Mouse (Mus musculus) liver, adult 2 months (tissue): ENCODE data around the gene Slc30a3. TPM values are rescaled to one million over a fixed set of nuclear protein-coding genes. Genes with fewer than 3 reads are reported as not detected.

Experiments
- DNase-seq: peaks from one replicate; pipeline ENCODE4 v3.0.0-alpha.2; 2011; ENCODE audit warnings: low read depth, low spot score; ENCODE audit errors: extremely low read depth
- H3K27ac ChIP-seq: fragments of 200-500 bp; replicated peaks from 2 replicates; pipeline ENCODE4 v1.5.1; 2012; ENCODE audit warnings: low read depth, mild to moderate bottlenecking, control low read depth, inconsistent platforms, low read length; ENCODE audit not compliant: insufficient read depth
- H3K27me3 ChIP-seq: fragments of 200-500 bp; 2 replicates; pipeline ENCODE4 v1.6.1; 2012; ENCODE audit warnings: mild to moderate bottlenecking, moderate library complexity, low read length, inconsistent platforms; ENCODE audit not compliant: control insufficient read depth, insufficient read depth
- H3K36me3 ChIP-seq: fragments of 200-500 bp; 2 replicates; pipeline ENCODE4 v1.6.1; 2012; ENCODE audit warnings: low read length, inconsistent platforms; ENCODE audit not compliant: control insufficient read depth, insufficient read depth
- H3K4me1 ChIP-seq: fragments of 200-500 bp; 2 replicates; pipeline ENCODE4 v1.6.1; 2011; ENCODE audit warnings: low read length; ENCODE audit not compliant: control insufficient read depth, insufficient read depth
- H3K4me3 ChIP-seq: fragments of 200-500 bp; 2 replicates; pipeline ENCODE4 v1.5.1; 2011; ENCODE audit warnings: low read depth, mild to moderate bottlenecking, control low read depth, low read length, moderate library complexity; ENCODE audit not compliant: insufficient read depth
- H3K79me2 ChIP-seq: fragments of 200-500 bp; 2 replicates; pipeline ENCODE4 v1.6.1; 2012; ENCODE audit warnings: inconsistent platforms, mild to moderate bottlenecking, low read length, moderate library complexity; ENCODE audit not compliant: control insufficient read depth, insufficient read depth
- H3K9ac ChIP-seq: fragments of 200-500 bp; 2 replicates; pipeline ENCODE4 v1.6.1; 2012; ENCODE audit warnings: low read depth, mild to moderate bottlenecking, control low read depth, inconsistent platforms, low read length
- CTCF ChIP-seq: fragments of 200-500 bp; IDR thresholded peaks from 2 replicates; pipeline ENCODE4 v1.5.1; 2011; ENCODE audit warnings: low read depth, low read length, control low read depth
- POLR2A ChIP-seq: fragments of 200-500 bp; IDR thresholded peaks from 2 replicates; pipeline ENCODE4 v1.6.1; 2011; ENCODE audit warnings: low read length, control low read depth; ENCODE audit not compliant: insufficient read depth; ENCODE audit errors: extremely low read depth
- WGBS: fragments of 180-500 bp; shearing (Covaris S2); methylation state at CpG from one replicate; pipeline ENCODE4 v1.1.7; 2018; 5-methylcytosine and 5-hydroxymethylcytosine counted together
- polyA plus RNA-seq: library from polyadenylated mRNA; depleted of rRNA; stranded (reverse); fragments of >200 nt; gene quantifications from 2 replicates; pipeline ENCODE4 v1.2.3, GENCODE M21; 2012
- total RNA-seq: library from RNA; depleted of rRNA; stranded (reverse); fragments of >200 nt; gene quantifications from 2 replicates; pipeline ENCODE4 v1.2.3, GENCODE M21; 2014

Slc30a3 gene
- total and polyA plus RNA-seq, 2 experiments = 0.37 to 0.97 TPM

GRCm38 (mm10) chr5:31094799-31095691 is 13.0 kb downstream of the Slc30a3 start:
- no peak overlapping the region for H3K9ac ChIP-seq
- H3K27me3 ChIP-seq = peaks cover 11% of the 10 kb centered on the region
- no peak for DNase-seq
- peak overlapping the region; percentile 28; the same call in 1 of the 2 replicates for H3K4me3 ChIP-seq
- no peaks in the 10 kb centered on the region for H3K79me2 ChIP-seq
- no peaks in the 10 kb centered on the region for H3K36me3 ChIP-seq
- WGBS = 1% methylated on average over 59 of the region's 59 CpGs
- H3K27ac ChIP-seq = no peak overlapping the region
- H3K4me1 ChIP-seq = peaks cover 10% of the 10 kb centered on the region
- TF ChIP-seq CTCF (no peak), POLR2A (no peak)

- no peak overlapping the region for H3K9ac ChIP-seq
- WGBS = 2% methylated on average over 29 of the region's 29 CpGs
- peaks cover 10% of the 10 kb centered on the region for H3K4me1 ChIP-seq
- no peaks in the 10 kb centered on the region for H3K79me2 ChIP-seq
- no peak for TF ChIP-seq CTCF
- no peak for TF ChIP-seq POLR2A
- H3K27ac ChIP-seq = no peak overlapping the region
- DNase-seq = no peak
- no peaks in the 10 kb centered on the region for H3K36me3 ChIP-seq
- no peak overlapping the region for H3K4me3 ChIP-seq
- peaks cover 11% of the 10 kb centered on the region for H3K27me3 ChIP-seq
These were observed 13.8 kb downstream of the Slc30a3 start for GRCm38 (mm10) chr5:31094100-31094798.

GRCm38 (mm10) chr5:31093151-31094041 is 14.6 kb downstream of the Slc30a3 start:
- WGBS = 2% methylated on average over 53 of the region's 54 CpGs
- peak; percentile 70 for DNase-seq
- TF ChIP-seq CTCF = no peak
- no peak for TF ChIP-seq POLR2A
- H3K27me3 ChIP-seq = peaks cover 11% of the 10 kb centered on the region
- peak overlapping the region; percentile 56; the same call in 1 of the 2 replicates for H3K9ac ChIP-seq
- no peaks in the 10 kb centered on the region for H3K36me3 ChIP-seq
- H3K4me1 ChIP-seq = peaks cover 10% of the 10 kb centered on the region
- peak overlapping the region; percentile 59 for H3K4me3 ChIP-seq
- peak overlapping the region; percentile 45; the same call in 1 of the 2 replicates for H3K27ac ChIP-seq
- H3K79me2 ChIP-seq = no peaks in the 10 kb centered on the region

GRCm38 (mm10) chr5:31092231-31092975 is 15.6 kb downstream of the Slc30a3 start:
- Histone ChIP-seq H3K79me2 (no peaks in the 10 kb centered on the region), H3K27me3 (peaks cover 11% of the 10 kb centered on the region), H3K4me3 (peak overlapping the region; percentile 59; the same call in 1 of the 2 replicates), H3K4me1 (peaks cover 10% of the 10 kb centered on the region), H3K9ac (peak overlapping the region; percentile 59), H3K36me3 (no peaks in the 10 kb centered on the region), H3K27ac (no peak overlapping the region)
- DNase-seq = no peak
- 15% methylated on average over 36 of the region's 53 CpGs for WGBS
- TF ChIP-seq POLR2A (no peak), CTCF (no peak)

GRCm38 (mm10) chr5:31087131-31087530 is 20.9 kb downstream of the Slc30a3 start:
- no peak overlapping the region for H3K4me3 ChIP-seq
- no peaks in the 10 kb centered on the region for H3K4me1 ChIP-seq
- H3K27ac ChIP-seq = no peak overlapping the region
- no peak for DNase-seq
- H3K79me2 ChIP-seq = no peaks in the 10 kb centered on the region
- WGBS = 80% methylated on average over 2 of the region's 2 CpGs
- no peak for TF ChIP-seq CTCF
- TF ChIP-seq POLR2A = no peak
- H3K9ac ChIP-seq = no peak overlapping the region
- H3K36me3 ChIP-seq = no peaks in the 10 kb centered on the region
- H3K27me3 ChIP-seq = peaks cover 2% of the 10 kb centered on the region; the same call in 1 of the 2 replicates
